Mouse (Mus musculus) hindbrain, embryonic 12.5 days (tissue): ENCODE data around the gene Prdm11. TPM values are rescaled to one million over a fixed set of nuclear protein-coding genes. Genes with fewer than 3 reads are reported as not detected.
A peak's percentile ranks its signal among the peaks of the same experiment; 100 is the strongest.

Experiments used
- ATAC-seq: fragments of 200-750 bp; cut with Nextera tagmentation; 2 replicates; pipeline ENCODE4 v1.8.0; 2017; ENCODE audit warnings: moderate TSS enrichment; ENCODE audit not compliant: low FRiP score
- H3K27ac ChIP-seq: fragments of 300-500 bp; sonication (generic); 2 replicates; pipeline ENCODE4 v1.5.1; 2016; ENCODE audit warnings: mild to moderate bottlenecking
- H3K27me3 ChIP-seq: fragments of 300-500 bp; sonication (generic); 2 replicates; pipeline ENCODE4 v1.6.1; 2016; ENCODE audit warnings: mild to moderate bottlenecking
- H3K36me3 ChIP-seq: fragments of 300-500 bp; sonication (generic); 2 replicates; pipeline ENCODE4 v1.6.1; 2016; ENCODE audit warnings: mild to moderate bottlenecking
- H3K4me1 ChIP-seq: fragments of 300-500 bp; sonication (generic); 2 replicates; pipeline ENCODE4 v1.6.1; 2016
- H3K4me2 ChIP-seq: fragments of 300-500 bp; sonication (generic); replicated peaks from 2 replicates; pipeline ENCODE4 v1.6.1; 2016; ENCODE audit warnings: mild to moderate bottlenecking
- H3K4me3 ChIP-seq: fragments of 300-500 bp; sonication (generic); 2 replicates; pipeline ENCODE4 v1.5.1; 2016; ENCODE audit warnings: mild to moderate bottlenecking
- H3K9ac ChIP-seq: fragments of 300-500 bp; sonication (generic); 2 replicates; pipeline ENCODE4 v1.6.1; 2016; ENCODE audit warnings: mild to moderate bottlenecking, moderate library complexity
- H3K9me3 ChIP-seq: fragments of 300-500 bp; sonication (generic); replicated peaks from 2 replicates; pipeline ENCODE4 v1.6.1; 2016; ENCODE audit warnings: mild to moderate bottlenecking
- WGBS: fragments of 180-500 bp; shearing (Covaris S2); methylation state at CpG from one replicate; pipeline ENCODE4 v1.1.7; 2016; 5-methylcytosine and 5-hydroxymethylcytosine counted together
- polyA plus RNA-seq: library from polyadenylated mRNA; unstranded; fragments of >200 nt; fragmentation: Nextera tagmentation; extraction: Ambion mirVana; gene quantifications from 2 replicates; pipeline ENCODE4 v1.2.1, GENCODE M21; 2016

The Prdm11 gene
- polyA plus RNA-seq, 1 experiment from 2014 or later: 3.6 TPM

- Histone ChIP-seq H3K9me3 (no peaks in the 10 kb centered on the region), H3K27me3 (no peaks in the 10 kb centered on the region), H3K36me3 (no peaks in the 10 kb centered on the region), H3K4me1 (peaks cover 12% of the 10 kb centered on the region; the same call in 1 of the 2 replicates), H3K4me3 (no peak overlapping the region), H3K27ac (no peak overlapping the region), H3K9ac (no peak overlapping the region), H3K4me2 (no peak overlapping the region)
- peak; percentile 29; the same call in 1 of the 2 replicates for ATAC-seq
- WGBS: 40% methylated on average over 15 of the region's 15 CpGs
Measured at GRCm38 (mm10) chr2:93075738-93076577, 30.0 kb upstream of the Prdm11 start.

DNA sequence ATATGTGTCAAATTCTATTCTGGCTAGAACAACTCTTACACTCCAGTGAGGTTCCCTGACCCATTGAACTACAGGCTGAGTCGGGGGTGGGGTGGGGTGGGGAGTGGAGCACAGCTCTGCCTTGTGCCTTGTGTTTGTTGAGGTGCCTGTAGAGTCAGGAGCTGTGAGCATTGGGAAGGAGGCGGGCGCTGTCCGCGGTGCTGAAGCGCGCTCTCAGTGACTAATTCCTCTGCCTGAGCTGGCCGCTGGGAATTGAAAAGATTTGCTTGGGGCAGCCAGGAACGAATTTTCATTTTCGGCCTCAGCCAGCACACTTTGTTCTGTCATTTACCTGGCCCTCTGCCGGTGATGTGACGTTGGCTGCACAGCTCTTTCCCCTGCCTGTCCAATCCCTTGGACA is 25.7 kb upstream of the Prdm11 start:
- 5% methylated on average over 12 of the region's 12 CpGs for WGBS
- Histone ChIP-seq H3K27me3 (no peaks in the 10 kb centered on the region), H3K4me2 (no peak overlapping the region), H3K27ac (no peak overlapping the region), H3K9me3 (no peaks in the 10 kb centered on the region), H3K9ac (no peak overlapping the region), H3K36me3 (no peaks in the 10 kb centered on the region), H3K4me3 (no peak overlapping the region), H3K4me1 (peaks cover 12% of the 10 kb centered on the region; the same call in 1 of the 2 replicates)
- no peak for ATAC-seq

DNA sequence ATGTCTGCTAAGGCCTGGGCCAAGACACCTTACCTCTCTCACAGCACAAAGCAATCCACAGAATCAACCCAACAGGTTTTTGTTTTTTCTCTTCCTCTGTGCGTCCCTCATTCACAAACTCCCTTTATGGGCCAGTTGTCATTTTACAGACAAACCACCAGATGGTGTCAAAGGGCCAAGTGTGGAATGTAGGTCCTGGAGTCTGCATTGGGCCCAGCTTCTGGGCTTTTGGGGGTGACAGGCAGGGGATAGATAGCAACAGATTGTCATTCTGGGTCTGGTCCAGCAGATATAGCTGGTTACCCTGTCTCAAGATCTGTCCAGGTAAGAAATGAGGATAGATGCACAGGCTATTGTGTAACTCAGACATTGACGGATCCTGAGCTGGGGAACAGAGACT is 23.0 kb upstream of the Prdm11 start:
- 39% methylated on average over 2 of the region's 2 CpGs for WGBS
- Histone ChIP-seq H3K9ac (no peak overlapping the region), H3K4me2 (no peak overlapping the region), H3K4me1 (peaks cover 10% of the 10 kb centered on the region; the same call in 1 of the 2 replicates), H3K27me3 (no peaks in the 10 kb centered on the region), H3K9me3 (no peaks in the 10 kb centered on the region), H3K27ac (no peak overlapping the region), H3K36me3 (no peaks in the 10 kb centered on the region), H3K4me3 (no peak overlapping the region)
- ATAC-seq: peak; percentile 41

GRCm38 (mm10) chr2:93063347-93063746 is 17.4 kb upstream of the Prdm11 start:
- Histone ChIP-seq H3K9ac (no peak overlapping the region), H3K27me3 (no peaks in the 10 kb centered on the region), H3K4me1 (no peaks in the 10 kb centered on the region), H3K27ac (no peak overlapping the region), H3K4me2 (no peak overlapping the region), H3K36me3 (no peaks in the 10 kb centered on the region), H3K9me3 (no peaks in the 10 kb centered on the region), H3K4me3 (no peak overlapping the region)
- no peak for ATAC-seq
- 13% methylated on average over 2 of the region's 2 CpGs for WGBS

DNA sequence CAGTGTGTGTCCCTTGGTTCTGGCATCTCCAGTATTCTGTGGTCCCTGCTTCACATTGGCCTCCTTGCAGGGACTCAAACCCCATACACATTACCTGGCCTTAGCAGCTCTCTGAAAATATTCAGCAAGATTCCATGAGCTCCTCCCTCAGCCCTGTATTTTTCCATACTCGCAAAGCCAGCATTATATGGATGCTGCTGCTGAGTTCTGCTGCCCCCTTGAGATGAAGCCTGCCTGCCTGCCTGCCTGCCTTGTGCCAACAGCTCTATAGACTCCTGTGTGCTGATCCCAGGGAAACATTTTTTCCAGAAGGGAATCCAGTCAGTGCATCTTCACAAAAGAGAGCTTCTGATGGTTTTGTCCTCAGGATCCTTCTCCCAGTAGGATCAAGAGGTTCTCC is 5.9 kb upstream of the Prdm11 start:
- Histone ChIP-seq H3K4me2 (no peak overlapping the region), H3K36me3 (no peaks in the 10 kb centered on the region), H3K27ac (no peak overlapping the region), H3K4me3 (no peak overlapping the region), H3K9ac (no peak overlapping the region), H3K9me3 (no peaks in the 10 kb centered on the region), H3K27me3 (peaks cover 7% of the 10 kb centered on the region; the same call in 1 of the 2 replicates), H3K4me1 (peaks cover 4% of the 10 kb centered on the region; the same call in 1 of the 2 replicates)
- no peak for ATAC-seq
- WGBS: 37% methylated on average over 1 of the region's 1 CpGs

DNA sequence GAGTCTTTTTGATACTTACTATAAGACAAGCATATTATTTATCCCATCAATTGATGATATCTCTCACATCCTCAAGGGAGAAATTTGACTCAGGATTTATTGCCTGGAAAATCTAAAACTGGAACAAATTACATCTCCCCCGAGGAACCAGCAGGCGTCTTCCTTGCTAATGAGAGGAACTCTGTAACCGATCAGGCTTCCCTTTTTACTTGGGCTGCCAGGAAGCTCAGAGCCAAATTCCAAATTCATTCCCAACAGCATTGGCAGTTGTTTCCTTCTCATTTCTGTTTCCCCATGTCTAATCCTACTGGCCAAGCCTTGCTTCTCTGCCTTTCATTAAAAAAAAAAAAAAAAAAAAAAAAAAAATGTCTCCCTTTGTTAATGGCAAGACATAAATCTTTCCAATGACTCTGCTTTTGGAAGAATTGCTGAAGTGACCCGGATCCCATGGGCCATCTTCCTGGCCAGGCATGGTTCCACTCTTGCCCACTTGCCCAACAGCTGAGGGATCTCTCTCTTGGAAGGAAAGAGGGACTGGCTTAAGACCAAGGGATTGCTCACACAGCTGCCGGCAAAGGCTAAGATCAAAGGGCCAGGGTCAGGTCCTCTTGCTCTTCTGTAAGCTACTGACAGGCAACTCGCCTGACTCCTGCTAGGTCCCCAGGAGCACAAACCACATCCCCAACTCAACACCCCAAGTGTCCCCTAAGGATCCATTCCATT is 2.8 kb upstream of the Prdm11 start:
- H3K4me1 ChIP-seq: peaks cover 23% of the 10 kb centered on the region
- 65% methylated on average over 6 of the region's 6 CpGs for WGBS
- H3K4me3 ChIP-seq: no peak overlapping the region
- peaks cover 7% of the 10 kb centered on the region; the same call in 1 of the 2 replicates for H3K27me3 ChIP-seq
- ATAC-seq: no peak
- no peaks in the 10 kb centered on the region for H3K36me3 ChIP-seq
- H3K9me3 ChIP-seq: no peaks in the 10 kb centered on the region
- H3K27ac ChIP-seq: no peak overlapping the region
- no peak overlapping the region for H3K9ac ChIP-seq
- no peak overlapping the region for H3K4me2 ChIP-seq

DNA sequence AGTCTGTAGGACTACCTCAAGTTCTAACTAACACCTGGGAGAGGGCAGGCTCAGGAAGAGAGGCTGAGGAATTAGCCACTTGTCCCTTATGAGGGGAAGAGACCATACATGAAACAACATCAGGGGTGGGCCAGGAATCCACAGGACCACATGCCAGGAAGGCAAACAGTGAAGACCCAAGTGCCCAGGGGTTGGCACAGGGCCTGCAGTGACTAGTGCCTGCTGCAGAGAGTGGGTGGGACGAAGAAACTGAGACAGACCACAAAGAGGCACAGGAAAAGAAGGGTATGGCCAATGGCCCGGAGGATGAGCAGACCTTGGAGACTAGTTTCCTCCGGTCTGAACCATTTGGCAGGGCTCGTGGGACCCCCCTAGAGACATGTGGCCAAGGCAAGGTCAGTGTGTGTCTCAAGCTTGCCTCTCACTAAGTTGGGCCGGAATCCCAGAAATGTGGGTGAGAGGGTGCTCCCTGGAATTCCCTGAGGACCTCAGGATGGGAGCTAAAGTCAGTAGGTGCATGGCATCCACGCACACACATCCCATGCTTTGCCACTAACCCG is 1.6 kb upstream of the Prdm11 start:
- no peak for ATAC-seq
- H3K36me3 ChIP-seq: no peaks in the 10 kb centered on the region
- peaks cover 7% of the 10 kb centered on the region; the same call in 1 of the 2 replicates for H3K27me3 ChIP-seq
- H3K9me3 ChIP-seq: no peaks in the 10 kb centered on the region
- no peak overlapping the region for H3K4me2 ChIP-seq
- no peak overlapping the region for H3K27ac ChIP-seq
- no peak overlapping the region for H3K9ac ChIP-seq
- H3K4me1 ChIP-seq: peaks cover 23% of the 10 kb centered on the region
- 85% methylated on average over 7 of the region's 7 CpGs for WGBS
- no peak overlapping the region for H3K4me3 ChIP-seq

- Histone ChIP-seq H3K4me3 (no peak overlapping the region), H3K27me3 (peaks cover 7% of the 10 kb centered on the region; the same call in 1 of the 2 replicates), H3K4me2 (0 out of 2 replicates have a peak overlapping the region, but pooled peaks have one; percentile 79), H3K9me3 (no peaks in the 10 kb centered on the region), H3K27ac (no peak overlapping the region), H3K36me3 (no peaks in the 10 kb centered on the region), H3K9ac (no peak overlapping the region), H3K4me1 (peaks cover 24% of the 10 kb centered on the region)
- WGBS: 81% methylated on average over 6 of the region's 6 CpGs
- ATAC-seq: no peak
Measured at GRCm38 (mm10) chr2:93047036-93047435, 1.1 kb upstream of the Prdm11 start.

- Histone ChIP-seq H3K9ac (peak overlapping the region; percentile 96), H3K9me3 (no peaks in the 10 kb centered on the region), H3K4me1 (peaks cover 29% of the 10 kb centered on the region), H3K27me3 (peaks cover 7% of the 10 kb centered on the region; the same call in 1 of the 2 replicates), H3K27ac (peak overlapping the region; percentile 94; the same call in 1 of the 2 replicates), H3K4me2 (peak overlapping the region; percentile 79), H3K4me3 (peak overlapping the region; percentile 92), H3K36me3 (no peaks in the 10 kb centered on the region)
- no peak for ATAC-seq
- 19% methylated on average over 5 of the region's 5 CpGs for WGBS
Measured at GRCm38 (mm10) chr2:93046509-93046835, 505 bp upstream of the Prdm11 start.

- WGBS: under 1% methylated on average over 47 of the region's 55 CpGs
- Histone ChIP-seq H3K4me2 (peak overlapping the region; percentile 79), H3K4me1 (peaks cover 39% of the 10 kb centered on the region)
Measured at GRCm38 (mm10) chr2:93045129-93045817, 694 bp downstream of the Prdm11 start.

DNA sequence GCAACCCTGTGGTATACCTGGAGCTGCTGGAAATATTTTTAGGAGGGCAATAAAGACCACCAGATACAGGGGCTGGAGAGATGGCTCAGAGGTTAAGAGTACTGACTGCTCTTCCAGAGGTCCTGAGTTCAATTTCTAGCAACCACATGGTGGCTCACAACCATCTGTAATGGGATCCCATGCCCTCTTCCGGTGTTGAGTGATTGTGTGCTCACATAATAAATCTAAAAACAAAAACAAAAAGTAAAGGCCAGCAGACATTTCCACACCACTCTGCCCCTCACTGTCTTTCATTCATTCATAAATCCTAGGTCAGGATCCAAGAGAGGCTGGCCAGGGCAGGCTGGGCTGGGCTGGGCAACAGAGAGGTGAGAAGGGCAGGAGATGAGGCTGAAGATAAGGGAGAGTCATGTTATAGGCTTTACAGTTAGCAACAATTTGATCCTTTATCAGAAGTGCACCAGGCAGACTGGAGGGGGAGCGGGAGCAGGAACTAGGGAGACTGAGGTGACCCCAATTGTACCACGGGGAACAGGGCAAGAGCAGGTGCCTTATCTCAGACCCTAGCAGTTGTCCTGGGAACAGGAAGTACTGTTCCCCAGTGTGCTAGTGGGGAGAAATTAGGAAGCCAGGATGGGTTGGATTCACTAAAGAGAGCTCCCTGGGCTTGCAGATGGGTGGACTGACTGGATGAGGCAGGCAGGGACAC is 2.4 kb downstream of the Prdm11 start:
- peaks cover 48% of the 10 kb centered on the region for H3K4me1 ChIP-seq
- H3K4me3 ChIP-seq: no peak overlapping the region
- no peak overlapping the region for H3K27ac ChIP-seq
- H3K27me3 ChIP-seq: peaks cover 7% of the 10 kb centered on the region; the same call in 1 of the 2 replicates
- no peaks in the 10 kb centered on the region for H3K9me3 ChIP-seq
- H3K36me3 ChIP-seq: no peaks in the 10 kb centered on the region
- no peak overlapping the region; the same call in 1 of the 2 replicates for H3K9ac ChIP-seq
- no peak overlapping the region for H3K4me2 ChIP-seq
- WGBS: 86% methylated on average over 3 of the region's 3 CpGs
- ATAC-seq: no peak

More at GRCm38 (mm10) chr2:93045129-93045817, 694 bp downstream of the Prdm11 start:
- Histone ChIP-seq H3K27me3 (peaks cover 7% of the 10 kb centered on the region; the same call in 1 of the 2 replicates), H3K27ac (peak overlapping the region; percentile 94), H3K36me3 (no peaks in the 10 kb centered on the region), H3K9ac (peak overlapping the region; percentile 96), H3K9me3 (no peaks in the 10 kb centered on the region), H3K4me3 (peak overlapping the region; percentile 92)
- ATAC-seq: peak; percentile 97
